Mouse (Mus musculus) midbrain, embryonic 14.5 days (tissue): ENCODE results near the gene Neurod6. TPM values are rescaled to one million over a fixed set of nuclear protein-coding genes. Genes with fewer than 3 reads are reported as not detected.
A peak's percentile ranks its signal among the peaks of the same experiment; 100 is the strongest.
"Not testable (repeated sequence)": the region's sequence is repeated elsewhere in the genome, so short reads cannot be mapped to it uniquely, and the experiment has no call there.

Source experiments
- ATAC-seq: fragments of 200-750 bp; cut with Nextera tagmentation; 2 replicates; pipeline ENCODE4 v1.8.0; 2017; ENCODE audit warnings: moderate number of reproducible peaks, moderate library complexity; ENCODE audit not compliant: low FRiP score, low TSS enrichment
- DNase-seq: peaks from one replicate; pipeline ENCODE4 v3.0.0-alpha.2; 2015
- H3K27ac ChIP-seq: fragments of 300-500 bp; sonication (generic); replicated peaks from 2 replicates; pipeline ENCODE4 v1.5.1; 2014; ENCODE audit warnings: mild to moderate bottlenecking, low read depth, low read length, moderate library complexity
- H3K27me3 ChIP-seq: fragments of 300-500 bp; sonication (generic); 2 replicates; pipeline ENCODE4 v1.6.1; 2014; ENCODE audit warnings: low read length, control low read depth, mixed read lengths; ENCODE audit not compliant: control insufficient read depth, insufficient read depth
- H3K36me3 ChIP-seq: fragments of 300-500 bp; sonication (generic); 2 replicates; pipeline ENCODE4 v1.6.1; 2014; ENCODE audit warnings: low read length, control low read depth; ENCODE audit not compliant: control insufficient read depth, insufficient read depth
- H3K4me1 ChIP-seq: fragments of 300-500 bp; sonication (generic); 2 replicates; pipeline ENCODE4 v1.6.1; 2014; ENCODE audit warnings: mild to moderate bottlenecking, antibody characterized with exemption, low read length, control low read depth; ENCODE audit not compliant: control insufficient read depth, insufficient read depth
- H3K4me2 ChIP-seq: fragments of 300-500 bp; sonication (generic); 2 replicates; pipeline ENCODE4 v1.6.1; 2014; ENCODE audit warnings: mild to moderate bottlenecking, low read length, moderate library complexity
- H3K4me3 ChIP-seq: fragments of 300-500 bp; sonication (generic); replicated peaks from 2 replicates; pipeline ENCODE4 v1.5.1; 2014; ENCODE audit warnings: low read depth, low read length
- H3K9ac ChIP-seq: fragments of 300-500 bp; sonication (generic); replicated peaks from 2 replicates; pipeline ENCODE4 v1.6.1; 2014; ENCODE audit warnings: mild to moderate bottlenecking, low read length, moderate library complexity
- H3K9me3 ChIP-seq: fragments of 300-500 bp; sonication (generic); 2 replicates; pipeline ENCODE4 v1.6.1; 2016; ENCODE audit warnings: low read length, control low read depth, mixed read lengths; ENCODE audit not compliant: control insufficient read depth
- WGBS: fragments of 180-500 bp; shearing (Covaris S2); extraction: QIAGEN DNeasy Blood & Tissue Kit; methylation state at CpG from one replicate; pipeline ENCODE4 v1.1.7; 2014; 5-methylcytosine and 5-hydroxymethylcytosine counted together
- polyA plus RNA-seq: library from polyadenylated mRNA; unstranded; fragments of >200 nt; fragmentation: Nextera tagmentation; extraction: Ambion mirVana; gene quantifications from 2 replicates; pipeline ENCODE4 v1.2.1, GENCODE M21; 2014

Gene Neurod6
- polyA plus RNA-seq = 18.7 and 21.9 TPM in 2 replicates

DNA sequence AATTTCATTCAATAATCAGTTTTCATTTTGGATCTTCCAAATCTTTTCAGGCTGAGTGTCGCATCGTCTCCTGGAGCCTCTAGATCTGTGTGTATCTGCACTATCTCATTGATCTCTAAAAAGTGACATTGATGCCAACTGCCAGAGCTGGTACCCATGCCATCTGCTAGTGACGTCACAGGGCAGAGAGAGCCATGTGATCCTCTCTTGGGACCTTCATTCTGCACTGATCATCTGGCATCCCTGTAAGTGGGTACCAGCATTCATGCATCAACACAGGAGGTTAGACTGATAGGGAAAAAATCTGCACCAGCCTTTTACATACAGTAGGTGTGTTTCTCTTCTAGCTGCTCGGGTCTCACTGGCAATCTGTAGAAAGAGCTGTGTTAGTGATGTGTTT lies at the start of gene Neurod6:
TSS of gene Neurod6 (minus strand) at position 290 of the 400 bp plus-strand sequence.
- ATAC-seq (peak; percentile 74), DNase-seq (peak; percentile 73)
- H3K9me3 ChIP-seq = no peaks in the 10 kb centered on the region
- H3K36me3 ChIP-seq = no peaks in the 10 kb centered on the region
- 0 out of 2 replicates have a peak within 1 kb of the TSS, but pooled peaks have one; percentile 7 for H3K4me3 ChIP-seq
- no peak within 1 kb of the TSS for H3K9ac ChIP-seq
- H3K27me3 ChIP-seq = no peaks in the 10 kb centered on the region
- peak within 1 kb of the TSS; percentile 35 for H3K4me2 ChIP-seq
- WGBS = 58% methylated on average over 4 of the region's 4 CpGs
- peaks cover 9% of the 10 kb centered on the region for H3K4me1 ChIP-seq
- peak within 1 kb of the TSS; percentile 63; the same call in 1 of the 2 replicates for H3K27ac ChIP-seq

DNA sequence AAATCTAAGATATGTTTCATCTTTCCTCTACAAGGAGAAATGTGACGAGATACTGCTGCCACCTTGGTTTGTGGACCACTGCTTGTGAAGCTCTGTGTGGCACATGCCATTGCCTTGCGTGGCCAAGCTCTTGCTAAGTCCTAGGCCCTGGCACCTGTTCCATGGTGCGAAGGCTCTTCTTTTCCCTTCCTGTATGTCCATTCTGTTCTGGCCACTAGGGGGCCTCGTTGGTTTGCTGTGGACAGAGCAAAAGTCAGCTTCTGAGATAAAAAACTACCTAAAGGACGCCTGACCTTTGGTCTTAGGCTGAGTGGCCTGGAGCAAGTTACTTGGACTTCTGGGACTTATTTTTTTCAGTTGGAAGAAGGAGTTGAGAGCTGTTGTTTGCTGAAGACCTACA lies 36.1 kb upstream of the Neurod6 start:
- Histone ChIP-seq H3K4me1 (no peaks in the 10 kb centered on the region), H3K27me3 (no peaks in the 10 kb centered on the region), H3K4me2 (no peak overlapping the region), H3K9me3 (no peaks in the 10 kb centered on the region), H3K36me3 (no peaks in the 10 kb centered on the region), H3K9ac (no peak overlapping the region), H3K27ac (no peak overlapping the region), H3K4me3 (no peak overlapping the region)
- no peak for ATAC-seq
- 42% methylated on average over 5 of the region's 5 CpGs for WGBS
- peak; percentile 73 for DNase-seq

DNA sequence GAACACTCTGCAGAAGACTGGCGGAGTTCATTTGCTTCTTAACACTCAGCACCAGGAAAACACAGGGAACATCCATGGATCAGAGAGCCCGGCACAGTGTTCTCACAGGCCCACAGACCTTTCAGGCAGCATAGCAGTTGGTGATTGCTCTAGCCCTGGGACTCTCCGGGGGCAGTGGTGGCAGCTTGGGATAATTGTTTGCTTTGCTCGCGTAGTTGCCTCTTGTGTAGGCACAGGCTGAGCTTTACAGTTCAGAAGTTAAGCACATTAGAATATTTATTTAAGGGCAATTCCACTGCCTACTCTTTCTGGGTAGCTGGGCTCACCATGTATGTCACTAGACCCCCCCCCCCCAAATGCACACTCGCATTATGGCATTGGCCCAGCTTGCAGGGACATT lies 34.4 kb upstream of the Neurod6 start:
- no peak overlapping the region for H3K27ac ChIP-seq
- 86% methylated on average over 6 of the region's 6 CpGs for WGBS
- ATAC-seq = no peak

DNA sequence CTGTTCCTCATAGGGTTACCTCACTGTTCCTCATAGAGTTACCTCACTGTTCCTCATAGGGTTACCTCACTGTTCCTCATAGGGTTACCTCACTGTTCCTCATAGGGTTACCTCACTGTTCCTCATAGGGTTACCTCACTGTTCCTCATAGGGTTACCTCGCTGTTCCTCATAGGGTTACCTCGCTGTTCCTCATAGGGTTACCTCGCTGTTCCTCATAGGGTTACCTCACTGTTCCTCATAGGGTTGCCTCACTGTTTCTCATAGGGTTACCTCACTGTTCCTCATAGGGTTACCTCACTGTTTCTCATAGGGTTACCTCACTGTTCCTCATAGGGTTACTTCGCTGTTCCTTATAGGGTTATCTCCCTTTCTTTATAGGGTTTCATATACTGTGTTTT lies 29.9 kb upstream of the Neurod6 start:
- not testable (repeated sequence) for H3K4me2 ChIP-seq, H3K9ac ChIP-seq, H3K4me1 ChIP-seq, ATAC-seq, H3K9me3 ChIP-seq, H3K27me3 ChIP-seq, H3K4me3 ChIP-seq, DNase-seq, H3K27ac ChIP-seq, H3K36me3 ChIP-seq
- 90% methylated on average over 3 of the region's 4 CpGs for WGBS

More for the DNA sequence above, 34.4 kb upstream of the Neurod6 start:
- Histone ChIP-seq H3K4me2 (no peak overlapping the region), H3K27me3 (no peaks in the 10 kb centered on the region), H3K4me3 (no peak overlapping the region), H3K9me3 (no peaks in the 10 kb centered on the region), H3K36me3 (no peaks in the 10 kb centered on the region), H3K9ac (no peak overlapping the region), H3K4me1 (no peaks in the 10 kb centered on the region)
- DNase-seq = no peak

DNA sequence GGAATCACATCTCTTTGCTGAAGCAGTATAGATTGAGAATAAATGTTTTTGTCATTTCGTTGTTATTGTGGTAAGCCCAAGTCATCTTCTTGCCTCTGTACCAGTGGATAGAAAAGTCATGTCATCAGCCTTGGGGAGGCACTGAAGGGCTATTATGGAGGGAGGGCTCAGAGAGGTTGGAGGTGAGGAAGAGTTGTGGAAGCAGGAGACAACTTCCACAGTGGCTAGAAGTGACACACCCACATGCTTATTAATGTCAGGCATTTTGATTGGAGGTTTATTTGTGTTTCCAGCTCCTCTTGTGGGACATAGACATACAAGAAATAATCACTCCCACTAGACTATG lies 23.7 kb upstream of the Neurod6 start:
- no peak for DNase-seq
- no peaks in the 10 kb centered on the region for H3K9me3 ChIP-seq
- ATAC-seq = no peak
- no peaks in the 10 kb centered on the region for H3K27me3 ChIP-seq
- no peak overlapping the region for H3K4me2 ChIP-seq
- no peak overlapping the region for H3K9ac ChIP-seq
- no peak overlapping the region for H3K27ac ChIP-seq
- H3K4me1 ChIP-seq = no peaks in the 10 kb centered on the region
- no peaks in the 10 kb centered on the region for H3K36me3 ChIP-seq
- 86% methylated on average over 1 of the region's 1 CpGs for WGBS
- H3K4me3 ChIP-seq = no peak overlapping the region

DNA sequence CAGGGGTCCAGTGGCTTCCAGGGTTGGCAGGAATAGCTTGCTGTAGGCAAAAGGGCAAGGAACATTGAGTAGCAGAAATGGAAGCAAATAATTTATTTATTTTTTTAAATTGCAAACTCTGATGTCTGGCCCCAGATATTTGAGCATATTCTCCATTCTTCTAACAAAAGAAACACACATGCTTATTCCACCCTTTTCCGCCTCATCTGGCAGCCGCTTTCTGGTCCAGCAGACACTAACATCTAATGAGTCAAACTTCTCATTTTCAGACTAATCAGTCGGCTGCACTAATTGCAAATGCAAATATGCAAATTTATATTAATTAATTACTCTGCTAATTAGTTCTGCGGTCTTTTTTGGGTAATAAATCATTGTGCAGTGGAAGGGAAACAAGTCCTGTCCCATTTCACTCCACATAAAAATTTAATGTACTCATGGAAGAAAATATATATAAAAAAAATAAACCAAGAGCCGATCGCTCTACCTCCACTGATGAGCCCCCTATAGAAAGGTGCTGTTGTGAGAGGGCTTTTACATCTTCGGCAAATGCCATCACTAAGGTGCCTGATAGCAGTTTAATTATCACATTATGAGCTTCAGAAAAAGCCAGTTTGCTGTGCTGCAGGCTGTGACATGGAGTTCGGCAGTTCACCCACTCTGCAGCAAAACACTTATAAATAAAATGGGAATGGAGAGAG lies 23.1 kb upstream of the Neurod6 start:
- H3K4me3 ChIP-seq = no peak overlapping the region
- no peak overlapping the region for H3K27ac ChIP-seq
- H3K9ac ChIP-seq = no peak overlapping the region
- H3K36me3 ChIP-seq = no peaks in the 10 kb centered on the region
- no peaks in the 10 kb centered on the region for H3K27me3 ChIP-seq
- H3K4me2 ChIP-seq = no peak overlapping the region
- no peak for ATAC-seq
- H3K9me3 ChIP-seq = no peaks in the 10 kb centered on the region
- DNase-seq = no peak
- WGBS = 88% methylated on average over 8 of the region's 8 CpGs
- H3K4me1 ChIP-seq = no peaks in the 10 kb centered on the region

DNA sequence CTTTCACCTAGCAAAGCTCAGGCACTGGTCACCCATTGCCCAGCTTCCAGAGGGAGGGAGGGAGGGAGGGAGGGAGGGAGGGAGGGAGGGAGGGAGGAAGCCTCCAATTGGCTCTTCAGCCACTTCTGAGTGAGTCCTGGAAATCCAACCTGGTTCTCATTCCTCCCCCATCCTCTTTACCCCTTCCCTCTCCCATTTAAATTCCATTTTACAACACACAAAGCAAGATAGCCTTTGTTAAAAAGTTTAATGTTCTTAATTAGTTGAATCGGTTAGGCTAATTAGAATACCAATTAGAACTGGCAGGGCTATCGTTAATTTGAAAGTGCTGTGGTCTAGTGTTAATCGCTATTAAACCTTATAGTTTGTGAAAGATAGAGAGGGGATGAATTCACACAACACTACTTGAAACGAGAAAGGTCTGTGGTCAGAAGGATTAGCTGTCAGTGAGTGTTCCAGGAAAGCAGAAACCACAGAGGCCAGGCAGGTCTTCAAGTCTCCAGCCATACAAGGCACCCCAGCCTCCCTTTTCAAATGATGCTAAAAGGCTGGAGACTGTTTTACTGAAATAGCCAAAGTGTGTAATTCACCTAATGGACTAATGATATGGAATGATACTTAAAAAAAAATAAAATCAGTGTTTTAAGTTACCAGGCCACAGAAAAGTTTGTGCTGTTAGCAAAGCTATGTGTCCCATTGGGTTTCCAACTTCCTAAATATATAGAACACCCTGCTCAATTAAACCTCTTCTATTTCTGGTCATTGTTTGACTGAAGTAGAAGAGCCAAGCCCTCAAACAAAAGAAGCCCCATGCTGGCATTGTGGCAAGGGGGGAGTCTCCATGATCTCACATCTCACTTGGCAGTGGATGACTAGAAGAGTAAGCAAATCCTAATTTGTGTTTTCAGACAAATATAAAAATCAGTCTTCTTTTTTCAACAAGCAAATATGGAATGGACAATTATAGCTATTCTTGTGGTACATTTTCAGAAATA lies 19.6 kb upstream of the Neurod6 start:
- Histone ChIP-seq H3K4me1 (no peaks in the 10 kb centered on the region), H3K4me3 (no peak overlapping the region), H3K27ac (no peak overlapping the region), H3K27me3 (no peaks in the 10 kb centered on the region), H3K9ac (no peak overlapping the region), H3K9me3 (no peaks in the 10 kb centered on the region), H3K36me3 (no peaks in the 10 kb centered on the region), H3K4me2 (no peak overlapping the region)
- 54% methylated on average over 4 of the region's 4 CpGs for WGBS
- DNase-seq (no peak), ATAC-seq (no peak)

DNA sequence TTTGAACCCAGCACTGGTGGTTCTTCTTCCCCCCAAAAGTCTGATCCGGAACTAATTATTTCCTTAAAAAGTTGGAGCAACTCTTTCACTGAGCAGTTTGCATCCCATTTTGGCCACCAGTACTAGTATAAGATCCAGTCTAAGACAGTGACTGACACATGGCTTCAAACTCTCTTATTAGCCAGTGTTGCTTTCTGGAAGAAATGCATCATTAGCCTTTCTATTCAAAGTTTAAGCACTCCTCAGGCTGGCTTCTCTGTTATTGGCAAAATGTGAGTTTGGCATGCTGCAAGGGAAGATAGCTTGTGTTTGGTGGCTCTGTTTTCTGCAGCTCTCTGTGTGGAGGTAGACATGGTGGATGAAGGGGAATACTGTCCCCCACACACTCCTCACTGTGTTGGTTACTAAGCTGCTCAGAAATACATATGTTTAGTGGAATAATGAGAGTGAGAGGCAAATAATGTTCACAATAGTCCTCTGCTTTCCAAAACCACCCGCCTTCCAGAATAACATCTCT lies 9.0 kb upstream of the Neurod6 start:
- WGBS = 87% methylated on average over 2 of the region's 2 CpGs
- Histone ChIP-seq H3K36me3 (no peaks in the 10 kb centered on the region), H3K27me3 (no peaks in the 10 kb centered on the region), H3K9ac (no peak overlapping the region), H3K4me3 (no peak overlapping the region), H3K4me2 (no peak overlapping the region), H3K4me1 (no peaks in the 10 kb centered on the region), H3K27ac (no peak overlapping the region), H3K9me3 (no peaks in the 10 kb centered on the region)
- DNase-seq (no peak), ATAC-seq (no peak)
